Mouse (Mus musculus) thymus, adult 2 months (tissue): ENCODE data around the gene Galns.

ENCODE experiments used
- CTCF ChIP-seq: fragments of 200-500 bp; IDR thresholded peaks from 2 replicates; pipeline ENCODE4 v1.5.1; 2012; ENCODE audit warnings: mild to moderate bottlenecking, control low read depth, low read length, moderate library complexity, borderline replicate concordance; ENCODE audit not compliant: control insufficient read depth, poor library complexity, insufficient read depth; ENCODE audit errors: extremely low read depth
- POLR2A ChIP-seq: fragments of 200-500 bp; IDR thresholded peaks from 2 replicates; pipeline ENCODE4 v1.6.1; 2012; ENCODE audit warnings: mild to moderate bottlenecking, low read length, control low read depth, moderate library complexity; ENCODE audit not compliant: control insufficient read depth, poor library complexity, insufficient read depth; ENCODE audit errors: extremely low read depth

- TF ChIP-seq CTCF: no peak
- no peak for TF ChIP-seq POLR2A
Observed at GRCm38 (mm10) chr8:122626896-122627295, 15.6 kb upstream of the Galns start.
